Mouse (Mus musculus): ENCODE results near the gene Slc4a4. TPM values are rescaled to one million over a fixed set of nuclear protein-coding genes. Genes with fewer than 3 reads are reported as not detected.

Slc4a4 gene
- polyA plus RNA-seq, 1 experiment: 0.70 TPM

DNA sequence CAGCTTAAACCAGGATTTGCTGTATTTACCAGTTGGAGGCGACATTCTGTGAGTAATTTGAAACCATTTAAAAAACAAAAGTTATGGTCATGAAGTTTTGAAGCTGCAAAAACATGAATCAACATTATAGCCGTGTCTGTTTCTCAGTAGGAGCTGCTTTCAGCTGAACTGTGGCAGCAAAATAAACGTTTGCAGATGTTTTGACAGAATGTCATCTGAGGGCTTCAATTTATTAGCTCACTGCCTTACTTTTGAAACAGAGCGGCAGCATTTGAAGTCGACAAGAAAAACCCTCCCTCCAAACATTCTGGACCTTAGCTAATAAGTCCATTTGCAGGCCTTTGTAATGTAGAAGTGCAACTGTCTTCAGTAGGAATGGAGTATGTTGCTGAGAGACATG, 123.5 kb downstream of the Slc4a4 start:
- Histone ChIP-seq H3K4me1 (ENCODE audit: control insufficient read depth, insufficient read depth, low read length) (no peaks in the 10 kb centered on the region), H3K27ac (ENCODE audit: control insufficient read depth, insufficient read depth, low read depth, low read length, poor library complexity) (no peak overlapping the region), H3K4me3 (replicated peaks; ENCODE audit: control insufficient read depth, low read depth, low read length) (no peak overlapping the region)
- 71% methylated on average over 5 of the region's 5 CpGs for WGBS
- no peak for TF ChIP-seq CTCF (IDR thresholded peaks at IDR 0.05; ENCODE audit: control insufficient read depth, insufficient read depth, low read length)

DNA sequence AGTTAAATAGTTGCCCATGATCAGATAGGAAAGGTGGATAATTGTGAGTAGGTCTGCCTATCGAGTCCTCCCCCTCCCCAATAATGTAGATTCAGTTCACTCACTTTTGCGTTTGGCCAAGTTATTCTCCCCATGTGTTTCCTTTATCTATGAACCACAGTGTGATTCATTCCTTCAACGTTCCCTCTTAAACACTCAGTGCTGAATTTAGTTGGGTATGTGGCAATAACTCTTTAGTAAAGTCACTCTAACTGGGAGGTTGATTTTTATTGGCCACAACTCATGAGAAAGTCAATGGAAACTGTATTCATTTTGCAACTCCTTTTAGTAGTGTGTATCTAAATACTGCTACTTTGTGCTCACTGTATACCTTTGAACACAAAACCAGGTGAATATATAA, 125.8 kb downstream of the Slc4a4 start:
- Histone ChIP-seq H3K4me1 (ENCODE audit: control insufficient read depth, insufficient read depth, low read length) (no peaks in the 10 kb centered on the region), H3K4me3 (replicated peaks; ENCODE audit: control insufficient read depth, low read depth, low read length) (no peak overlapping the region), H3K27ac (ENCODE audit: control insufficient read depth, insufficient read depth, low read depth, low read length, poor library complexity) (no peak overlapping the region)
- 67% methylated on average over 3 of the region's 3 CpGs for WGBS
- TF ChIP-seq POLR2A (IDR thresholded peaks at IDR 0.05; ENCODE audit: borderline replicate concordance, control insufficient read depth, low read depth, low read length) (no peak), CTCF (IDR thresholded peaks at IDR 0.05; ENCODE audit: control insufficient read depth, insufficient read depth, low read length) (no peak)

DNA sequence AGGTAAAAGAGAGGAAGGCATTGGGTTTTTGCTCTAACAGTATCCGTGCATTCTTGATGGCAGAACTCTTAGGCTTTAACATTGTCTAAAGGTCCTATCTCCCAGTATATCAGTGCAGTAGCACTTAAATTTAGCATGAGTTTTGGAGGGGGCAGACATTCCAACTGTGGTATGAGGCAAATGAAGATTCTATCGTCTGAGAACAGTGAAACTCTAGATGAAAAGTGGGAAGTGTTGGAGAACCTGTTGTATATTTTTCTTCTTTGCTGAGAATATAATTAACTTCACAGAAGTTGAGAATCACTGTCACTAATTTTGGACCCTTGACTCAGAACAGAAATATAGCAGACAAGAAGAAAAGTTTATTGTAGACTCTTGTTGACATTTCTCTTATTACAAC, 128.2 kb downstream of the Slc4a4 start:
- H3K4me3 ChIP-seq (replicated peaks; ENCODE audit: control insufficient read depth, low read depth, low read length): no peak overlapping the region
- 67% methylated on average over 2 of the region's 2 CpGs for WGBS
- TF ChIP-seq CTCF (IDR thresholded peaks at IDR 0.05; ENCODE audit: control insufficient read depth, insufficient read depth, low read length) (no peak), POLR2A (IDR thresholded peaks at IDR 0.05; ENCODE audit: borderline replicate concordance, control insufficient read depth, low read depth, low read length) (no peak)
- no peak overlapping the region for H3K27ac ChIP-seq (ENCODE audit: control insufficient read depth, insufficient read depth, low read depth, low read length, poor library complexity)
- H3K4me1 ChIP-seq (ENCODE audit: control insufficient read depth, insufficient read depth, low read length): no peaks in the 10 kb centered on the region

DNA sequence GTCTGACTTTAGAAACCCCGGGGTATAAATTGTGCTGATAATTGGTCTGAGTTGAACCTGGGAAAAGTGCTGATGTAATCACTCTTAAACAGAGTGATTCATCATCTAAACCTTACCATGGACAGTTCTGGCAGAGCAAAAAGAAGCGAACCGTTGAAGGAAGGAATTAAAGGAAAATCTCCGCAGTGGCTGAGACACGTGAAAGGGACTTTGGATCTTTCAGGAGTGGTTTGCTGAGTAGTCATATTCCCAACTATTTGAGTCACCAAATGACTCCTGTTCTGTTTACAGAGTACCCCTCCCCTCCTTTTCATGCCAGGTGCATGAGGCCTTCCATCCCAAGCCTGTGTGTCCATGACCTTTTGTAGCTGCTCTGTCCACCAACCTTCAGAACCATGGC, 129.3 kb downstream of the Slc4a4 start:
- TF ChIP-seq POLR2A (IDR thresholded peaks at IDR 0.05; ENCODE audit: borderline replicate concordance, control insufficient read depth, low read depth, low read length): no peak
- no peak for TF ChIP-seq CTCF (IDR thresholded peaks at IDR 0.05; ENCODE audit: control insufficient read depth, insufficient read depth, low read length)
- WGBS: 87% methylated on average over 5 of the region's 5 CpGs
- Histone ChIP-seq H3K4me1 (ENCODE audit: control insufficient read depth, insufficient read depth, low read length) (no peaks in the 10 kb centered on the region), H3K27ac (ENCODE audit: control insufficient read depth, insufficient read depth, low read depth, low read length, poor library complexity) (no peak overlapping the region), H3K4me3 (replicated peaks; ENCODE audit: control insufficient read depth, low read depth, low read length) (no peak overlapping the region)

DNA sequence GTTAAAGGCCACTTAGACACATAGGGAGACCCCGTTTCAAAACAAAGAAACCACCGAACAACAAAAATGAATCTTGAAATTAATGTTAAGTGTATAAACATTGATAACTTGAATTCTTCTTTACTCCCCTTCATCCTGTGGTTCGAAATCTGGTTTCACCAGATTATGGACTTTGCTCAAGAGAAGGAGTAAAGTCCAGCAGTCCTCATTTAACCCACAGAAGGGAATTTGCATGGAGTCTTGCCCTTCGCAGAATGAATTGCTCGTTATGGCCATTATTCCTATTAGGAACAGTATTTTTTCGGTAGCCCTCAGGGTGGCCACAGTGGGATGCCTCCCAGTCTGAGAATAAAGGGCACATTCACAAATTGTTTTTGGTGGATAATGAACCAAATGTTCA, 131.9 kb downstream of the Slc4a4 start:
- no peaks in the 10 kb centered on the region for H3K4me1 ChIP-seq (ENCODE audit: control insufficient read depth, insufficient read depth, low read length)
- TF ChIP-seq CTCF (IDR thresholded peaks at IDR 0.05; ENCODE audit: control insufficient read depth, insufficient read depth, low read length) (no peak), POLR2A (IDR thresholded peaks at IDR 0.05; ENCODE audit: borderline replicate concordance, control insufficient read depth, low read depth, low read length) (no peak)
- H3K4me3 ChIP-seq (replicated peaks; ENCODE audit: control insufficient read depth, low read depth, low read length): no peak overlapping the region
- no peak overlapping the region for H3K27ac ChIP-seq (ENCODE audit: control insufficient read depth, insufficient read depth, low read depth, low read length, poor library complexity)
- WGBS: 80% methylated on average over 6 of the region's 6 CpGs

DNA sequence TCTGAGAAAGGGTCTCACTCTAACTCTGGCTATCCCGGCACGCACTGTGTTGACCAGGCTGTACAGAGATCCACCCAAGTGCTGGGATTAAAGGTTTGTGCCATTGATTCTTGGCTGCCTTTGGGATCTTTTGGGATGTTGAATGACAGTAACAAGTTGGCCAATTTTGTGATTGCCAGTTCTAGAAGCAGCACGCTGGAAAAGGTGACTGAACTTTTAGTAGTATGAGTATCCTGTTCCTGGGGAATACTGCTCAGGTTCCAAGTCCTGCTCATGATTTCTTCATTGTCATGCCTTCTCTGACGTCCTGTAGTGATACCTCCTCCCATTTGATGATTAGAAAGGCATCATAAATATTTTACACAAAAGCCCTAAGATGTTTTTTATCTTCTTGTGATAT, 137.8 kb downstream of the Slc4a4 start:
- no peak overlapping the region for H3K4me3 ChIP-seq (replicated peaks; ENCODE audit: control insufficient read depth, low read depth, low read length)
- H3K27ac ChIP-seq (ENCODE audit: control insufficient read depth, insufficient read depth, low read depth, low read length, poor library complexity): no peak overlapping the region
- H3K4me1 ChIP-seq (ENCODE audit: control insufficient read depth, insufficient read depth, low read length): no peaks in the 10 kb centered on the region
- TF ChIP-seq CTCF (IDR thresholded peaks at IDR 0.05; ENCODE audit: control insufficient read depth, insufficient read depth, low read length): no peak
- no peak for TF ChIP-seq POLR2A (IDR thresholded peaks at IDR 0.05; ENCODE audit: borderline replicate concordance, control insufficient read depth, low read depth, low read length)
- WGBS: 82% methylated on average over 4 of the region's 4 CpGs

DNA sequence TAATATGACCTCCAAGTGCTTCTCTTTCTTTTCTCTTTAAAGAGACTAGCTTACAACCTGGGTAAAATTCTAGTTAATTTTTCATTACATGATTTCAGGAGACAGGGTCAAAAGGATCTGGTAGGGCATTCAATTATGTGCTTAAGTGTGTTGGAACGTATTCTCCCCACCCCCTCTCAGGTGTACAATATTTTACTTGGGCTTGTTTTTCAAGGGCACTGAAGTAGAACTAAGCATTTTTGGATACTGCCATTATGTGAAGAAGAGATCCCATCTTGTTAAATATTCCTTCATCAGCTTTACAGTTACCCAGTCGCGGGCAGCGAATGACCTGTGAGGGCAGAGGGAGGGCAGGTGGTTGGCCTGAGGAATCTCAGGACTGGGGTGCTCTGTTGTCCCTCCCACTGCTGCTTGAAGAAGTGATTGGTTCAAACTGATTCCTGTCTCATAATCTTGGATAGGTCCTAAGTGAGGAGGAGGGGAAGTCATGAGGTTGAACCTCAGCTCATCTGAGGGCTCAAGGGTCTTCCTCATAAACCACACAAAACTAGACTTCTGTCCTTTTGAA, 141.0 kb downstream of the Slc4a4 start:
- TF ChIP-seq CTCF (IDR thresholded peaks at IDR 0.05; ENCODE audit: control insufficient read depth, insufficient read depth, low read length) (no peak), POLR2A (IDR thresholded peaks at IDR 0.05; ENCODE audit: borderline replicate concordance, control insufficient read depth, low read depth, low read length) (no peak)
- no peak overlapping the region for H3K27ac ChIP-seq (ENCODE audit: control insufficient read depth, insufficient read depth, low read depth, low read length, poor library complexity)
- no peaks in the 10 kb centered on the region for H3K4me1 ChIP-seq (ENCODE audit: control insufficient read depth, insufficient read depth, low read length)
- H3K4me3 ChIP-seq (replicated peaks; ENCODE audit: control insufficient read depth, low read depth, low read length): no peak overlapping the region
- 87% methylated on average over 4 of the region's 4 CpGs for WGBS

DNA sequence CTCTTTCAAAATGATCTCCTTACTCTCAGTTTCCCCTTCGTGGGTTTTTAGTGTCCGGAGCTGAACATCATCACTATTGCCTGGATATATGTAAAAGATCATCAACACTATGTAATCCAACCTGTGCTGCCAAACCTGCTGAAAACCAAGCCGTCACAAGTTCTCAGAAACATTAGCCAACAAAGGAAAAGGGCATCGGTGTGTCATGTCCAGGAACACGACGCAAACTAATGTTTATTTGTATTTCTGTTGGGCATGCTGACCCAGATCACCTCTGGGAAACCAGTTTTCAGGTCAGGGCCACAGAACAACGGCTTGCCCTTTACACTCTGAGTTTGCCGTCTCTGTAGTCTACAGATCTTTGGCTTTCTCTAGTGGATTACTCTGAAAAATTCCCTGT, 146.0 kb downstream of the Slc4a4 start:
- TF ChIP-seq POLR2A (IDR thresholded peaks at IDR 0.05; ENCODE audit: borderline replicate concordance, control insufficient read depth, low read depth, low read length): no peak
- TF ChIP-seq CTCF (IDR thresholded peaks at IDR 0.05; ENCODE audit: control insufficient read depth, insufficient read depth, low read length): no peak
- 78% methylated on average over 8 of the region's 8 CpGs for WGBS
- H3K4me3 ChIP-seq (replicated peaks; ENCODE audit: control insufficient read depth, low read depth, low read length): no peak overlapping the region
- no peak overlapping the region for H3K27ac ChIP-seq (ENCODE audit: control insufficient read depth, insufficient read depth, low read depth, low read length, poor library complexity)
- H3K4me1 ChIP-seq (ENCODE audit: control insufficient read depth, insufficient read depth, low read length): no peaks in the 10 kb centered on the region

DNA sequence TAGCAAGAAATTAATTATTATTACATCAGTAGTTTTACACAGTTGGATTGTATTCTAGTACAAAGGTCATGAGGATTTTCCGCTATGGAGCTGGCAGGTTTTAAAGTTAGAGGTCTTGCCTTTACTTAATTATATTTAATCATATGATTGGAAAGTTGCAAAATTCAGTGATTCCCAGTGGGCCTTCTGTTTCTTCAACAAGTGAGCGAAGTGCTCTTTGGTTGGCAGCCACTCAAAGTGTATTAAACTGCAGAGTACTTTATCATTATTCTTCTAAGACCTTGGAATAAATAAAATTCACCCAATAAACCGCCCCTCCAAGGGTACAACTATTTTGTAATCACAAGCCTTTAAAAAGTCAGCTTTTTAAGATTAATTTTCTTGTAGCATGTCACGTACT, 146.6 kb downstream of the Slc4a4 start:
- H3K27ac ChIP-seq (ENCODE audit: control insufficient read depth, insufficient read depth, low read depth, low read length, poor library complexity): no peak overlapping the region
- no peak overlapping the region for H3K4me3 ChIP-seq (replicated peaks; ENCODE audit: control insufficient read depth, low read depth, low read length)
- 76% methylated on average over 4 of the region's 4 CpGs for WGBS
- TF ChIP-seq CTCF (IDR thresholded peaks at IDR 0.05; ENCODE audit: control insufficient read depth, insufficient read depth, low read length) (no peak), POLR2A (IDR thresholded peaks at IDR 0.05; ENCODE audit: borderline replicate concordance, control insufficient read depth, low read depth, low read length) (no peak)
- H3K4me1 ChIP-seq (ENCODE audit: control insufficient read depth, insufficient read depth, low read length): no peaks in the 10 kb centered on the region
